Mouse (Mus musculus) embryo, embryonic 11 days (tissue): ENCODE results near the gene Rassf9.
A peak's percentile ranks its signal among the peaks of the same experiment; 100 is the strongest.

Experiments
- DNase-seq: peaks from one replicate; pipeline ENCODE4 v3.0.0-alpha.2; 2015

The Rassf9 gene

GRCm38 (mm10) chr10:102511807-102512461 lies at the start of gene Rassf9:
Gene Rassf9, plus strand, starts transcription at chr10:102512222.
- peak; percentile 64 for DNase-seq

DNA sequence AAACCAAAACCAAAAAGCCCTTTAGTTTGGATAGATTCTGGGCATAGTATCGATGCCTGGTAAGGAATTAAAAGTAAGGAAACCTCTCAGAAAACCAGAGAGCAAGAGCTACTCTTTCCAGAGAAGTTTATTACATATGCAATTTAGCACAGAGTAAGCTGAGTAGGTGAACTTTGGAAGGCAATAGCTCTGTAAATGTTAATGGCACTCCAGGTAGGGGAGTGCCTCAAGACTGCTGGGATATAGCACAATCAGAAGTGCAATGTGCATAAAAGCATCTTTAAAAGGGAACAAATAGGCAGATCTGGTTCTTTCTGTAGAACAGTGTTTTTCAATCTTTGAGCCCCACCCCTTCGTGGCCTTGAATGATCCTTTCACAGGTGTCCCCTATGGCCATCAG lies 42.6 kb upstream of the Rassf9 start:
- DNase-seq, result no peak

- DNase-seq, result no peak
Measured at GRCm38 (mm10) chr10:102490386-102490785, 21.6 kb upstream of the Rassf9 start, which contains the start of gene Nts. Gene Nts, minus strand, starts transcription at chr10:102490486.

- DNase-seq, result peak; percentile 71
Measured at GRCm38 (mm10) chr10:102491792-102492191, 20.2 kb upstream of the Rassf9 start.

GRCm38 (mm10) chr10:102498754-102499153 lies 13.3 kb upstream of the Rassf9 start:
- DNase-seq, result peak; percentile 63

GRCm38 (mm10) chr10:102507386-102507785 lies 4.6 kb upstream of the Rassf9 start:
- peak; percentile 33 for DNase-seq

DNA sequence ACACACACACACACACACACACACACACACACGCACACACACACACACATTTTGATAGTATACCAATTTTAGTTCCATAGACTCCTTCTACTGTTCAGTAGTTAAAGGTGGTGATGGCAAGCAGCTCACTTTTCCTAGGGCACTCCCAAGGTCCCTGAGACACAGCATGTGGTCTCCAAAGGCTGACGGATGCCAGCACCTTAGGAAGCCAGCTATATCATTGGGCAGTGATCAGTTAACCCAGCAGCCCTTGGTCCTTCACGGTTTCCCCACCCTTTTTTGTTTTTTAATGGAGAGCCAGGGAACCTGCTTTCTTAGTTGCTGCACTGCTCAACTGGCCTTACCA lies 588 bp upstream of the Rassf9 start:
- DNase-seq, result no peak

GRCm38 (mm10) chr10:102514159-102514558 lies 2.1 kb downstream of the Rassf9 start:
- no peak for DNase-seq

GRCm38 (mm10) chr10:102527901-102528300 lies 15.9 kb downstream of the Rassf9 start:
- no peak for DNase-seq

- DNase-seq, result no peak
Measured at GRCm38 (mm10) chr10:102553941-102554340, 41.9 kb downstream of the Rassf9 start.

DNA sequence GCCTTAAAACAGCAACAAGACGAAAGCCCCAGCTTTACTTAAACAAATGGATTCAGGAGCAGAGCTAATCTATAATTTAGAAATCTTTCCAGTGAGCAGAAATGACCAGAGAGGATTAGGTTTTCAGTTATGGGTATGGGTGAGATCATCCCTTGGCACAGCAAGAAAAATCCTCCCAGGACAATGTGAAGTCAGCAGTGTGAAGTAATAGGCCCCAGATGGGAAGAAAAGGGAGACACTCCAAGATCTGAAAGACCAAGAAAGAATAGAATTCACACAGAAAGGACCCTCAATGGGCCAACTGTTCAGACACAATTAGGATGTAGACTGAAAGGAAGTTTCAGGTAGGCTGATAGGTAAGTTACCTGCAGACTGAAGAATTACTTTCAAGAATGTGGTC lies 50.5 kb downstream of the Rassf9 start:
- no peak for DNase-seq

GRCm38 (mm10) chr10:102577970-102578369 lies 65.9 kb downstream of the Rassf9 start:
- DNase-seq, result no peak

- DNase-seq, result peak; percentile 14
Measured at GRCm38 (mm10) chr10:102594306-102594705, 82.3 kb downstream of the Rassf9 start.
